Mouse (Mus musculus) CD4-positive, CD25-positive, alpha-beta regulatory T cell, adult 4 months (primary cell): ENCODE measurements around the gene Cmtr1. TPM values are rescaled to one million over a fixed set of nuclear protein-coding genes. Genes with fewer than 3 reads are reported as not detected.

Source experiments
- ATAC-seq: one replicate; pipeline ENCODE4 v1.8.0; 2017
- polyA plus RNA-seq, 2 experiments: library from polyadenylated mRNA; unstranded; fragments of 100-300 nt; shearing (Covaris generic); gene quantifications; one replicate each; pipeline ENCODE4 v1.2.1; 2017

Gene Cmtr1
- polyA plus RNA-seq, 2 experiments from 2014 or later, result 90.3 to 221 TPM

- no peak for ATAC-seq
Measured at GRCm38 (mm10) chr17:29669936-29670335, 9.5 kb downstream of the Cmtr1 start.

GRCm38 (mm10) chr17:29671021-29671420 is 10.6 kb downstream of the Cmtr1 start:
- ATAC-seq, result no peak

- no peak for ATAC-seq
Measured at GRCm38 (mm10) chr17:29673325-29673724, 12.9 kb downstream of the Cmtr1 start.

- no peak for ATAC-seq
Measured at GRCm38 (mm10) chr17:29678526-29678925, 18.1 kb downstream of the Cmtr1 start.

GRCm38 (mm10) chr17:29679038-29679767 is 18.8 kb downstream of the Cmtr1 start:
- ATAC-seq, result no peak

GRCm38 (mm10) chr17:29680174-29680573 is 19.8 kb downstream of the Cmtr1 start:
- no peak for ATAC-seq

GRCm38 (mm10) chr17:29680921-29681320 is 20.5 kb downstream of the Cmtr1 start:
- ATAC-seq, result no peak

GRCm38 (mm10) chr17:29681669-29682068 is 21.3 kb downstream of the Cmtr1 start:
- no peak for ATAC-seq

DNA sequence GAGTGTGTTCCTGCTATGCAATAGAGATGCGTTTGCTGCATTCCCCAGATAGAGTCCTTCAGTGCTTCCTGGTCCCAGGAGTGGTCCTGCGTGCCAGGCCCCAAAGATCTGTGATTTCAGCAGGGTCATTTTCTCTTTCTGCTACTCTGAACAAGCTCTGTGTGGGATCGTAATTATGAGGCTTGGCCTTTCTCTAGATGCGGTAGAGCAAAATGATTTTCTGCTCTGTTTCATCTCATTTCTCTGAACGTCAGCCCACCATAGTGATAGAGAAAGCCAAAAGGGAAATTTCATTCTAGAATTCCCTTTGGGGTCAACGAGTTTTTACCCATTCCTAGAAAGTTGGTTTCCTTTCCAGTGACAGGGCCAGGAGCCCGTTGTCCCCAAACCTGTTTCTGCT is 21.9 kb downstream of the Cmtr1 start:
- no peak for ATAC-seq

GRCm38 (mm10) chr17:29683127-29683526 is 22.7 kb downstream of the Cmtr1 start:
- ATAC-seq, result no peak

DNA sequence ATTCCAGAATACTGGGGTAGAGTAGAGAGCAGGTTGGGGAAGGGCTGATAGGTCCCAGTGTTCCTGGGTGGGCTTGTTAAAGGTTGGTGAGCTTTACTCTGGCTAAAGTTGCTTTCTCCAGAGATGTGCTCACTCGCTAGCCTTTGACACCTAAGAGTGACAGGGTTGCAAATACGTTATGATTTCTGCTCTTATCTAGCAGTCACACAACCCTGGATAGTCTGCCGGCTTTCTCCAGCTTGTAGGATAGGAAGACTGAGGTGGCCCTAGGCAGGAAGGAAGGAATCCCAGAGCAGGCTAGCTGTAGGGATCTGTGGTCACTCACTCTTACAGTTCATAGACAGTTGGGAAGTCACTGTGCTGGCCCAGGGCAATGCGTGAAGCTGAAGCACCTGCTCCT is 23.9 kb downstream of the Cmtr1 start:
- no peak for ATAC-seq

DNA sequence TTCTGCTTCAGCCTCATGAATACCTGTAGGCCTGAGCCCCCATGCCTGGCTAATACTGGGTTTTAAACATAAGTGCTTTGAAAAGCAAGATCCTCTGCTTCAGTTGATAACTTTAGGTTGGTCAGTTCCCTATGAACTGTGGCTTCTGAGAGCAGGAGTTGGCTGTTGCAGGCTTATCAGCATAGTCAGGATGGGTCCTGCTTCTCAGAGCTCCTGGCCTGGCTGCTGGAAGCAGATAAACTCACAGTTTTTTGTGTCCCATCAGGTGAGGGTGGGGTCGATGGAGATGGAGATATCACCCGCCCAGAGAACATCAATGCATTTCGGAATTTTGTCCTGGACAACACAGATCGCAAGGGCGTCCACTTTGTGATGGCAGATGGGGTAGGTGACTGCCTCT is 26.4 kb downstream of the Cmtr1 start:
- ATAC-seq, result no peak

- ATAC-seq, result no peak
Measured at GRCm38 (mm10) chr17:29687373-29687772, 27.0 kb downstream of the Cmtr1 start.

DNA sequence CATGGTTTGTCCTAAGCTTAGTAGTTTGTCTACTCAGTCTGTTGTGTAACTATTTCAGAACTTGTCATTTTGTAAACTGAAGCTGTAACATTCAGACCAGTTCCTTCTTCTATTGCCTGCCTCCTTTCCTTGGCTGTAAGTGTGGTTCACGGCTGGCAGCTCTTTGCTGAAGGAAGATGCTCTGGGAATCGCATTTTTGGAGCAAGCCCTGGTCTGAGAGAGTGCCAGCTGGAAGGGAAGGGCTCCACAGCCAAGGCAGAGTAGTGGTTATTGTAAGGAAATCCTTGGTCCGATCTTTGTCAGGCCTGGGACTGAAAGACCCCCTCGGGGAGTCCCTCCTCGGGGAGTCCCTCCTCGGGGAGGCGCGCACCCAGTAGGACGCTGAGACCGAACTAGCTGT is 28.2 kb downstream of the Cmtr1 start:
- ATAC-seq, result no peak

DNA sequence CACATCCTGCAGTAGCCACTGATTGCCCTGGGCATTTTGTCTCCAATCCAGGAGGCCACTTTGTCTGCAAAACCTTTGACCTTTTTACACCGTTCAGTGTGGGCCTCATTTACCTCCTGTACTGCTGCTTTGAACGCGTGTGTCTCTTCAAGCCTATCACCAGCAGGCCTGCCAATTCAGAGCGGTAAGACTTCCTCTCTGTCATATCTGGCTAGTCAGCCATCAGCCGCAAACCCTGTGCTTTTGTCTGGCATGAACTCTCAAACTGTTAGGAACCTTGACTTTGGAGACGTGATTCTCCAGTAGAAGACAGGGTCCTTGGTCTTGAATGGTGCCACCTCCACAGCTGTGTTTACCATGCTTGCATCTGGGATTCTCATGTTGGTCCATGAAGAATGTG is 29.9 kb downstream of the Cmtr1 start:
- ATAC-seq, result no peak

DNA sequence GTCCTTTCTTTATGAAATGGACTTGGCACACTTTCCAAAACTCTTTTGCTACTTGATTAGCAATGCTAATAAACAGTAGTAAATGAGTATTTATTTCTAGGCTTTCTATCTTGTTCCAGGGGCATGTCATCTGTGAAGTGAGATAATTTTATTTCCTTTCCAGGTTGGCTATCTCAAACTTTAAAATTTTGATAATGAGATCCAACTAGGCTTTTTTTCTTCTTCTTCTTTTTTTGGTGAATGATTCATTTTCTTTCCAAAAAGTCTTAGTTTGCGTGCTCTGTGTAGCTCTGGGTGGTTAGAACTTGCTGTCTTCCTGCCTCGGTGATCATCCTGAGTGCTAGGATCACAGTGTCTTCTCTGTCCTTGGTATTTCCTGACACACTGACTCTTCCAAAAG is 32.4 kb downstream of the Cmtr1 start:
- ATAC-seq, result no peak

DNA sequence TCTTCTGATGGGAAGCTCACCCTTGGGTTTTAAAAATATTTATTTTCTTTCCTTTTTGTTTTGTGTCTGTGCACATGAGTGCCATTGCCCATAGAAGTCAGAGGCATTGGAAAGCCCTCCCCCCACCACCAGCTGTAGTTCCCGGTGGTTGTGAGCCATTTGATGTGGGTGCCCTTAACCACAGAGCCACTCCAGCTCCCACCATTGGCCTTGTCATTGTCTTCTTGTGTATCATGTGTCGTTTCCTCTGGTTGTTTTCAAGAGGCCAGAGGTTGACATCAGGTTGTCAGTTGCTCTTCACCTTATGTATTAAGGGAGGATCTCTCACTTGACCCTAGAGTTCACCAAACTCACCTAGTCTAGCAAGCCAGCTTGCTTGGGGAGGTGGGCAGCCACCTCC is 33.2 kb downstream of the Cmtr1 start:
- ATAC-seq, result no peak

- no peak for ATAC-seq
Measured at GRCm38 (mm10) chr17:29694516-29694915, 34.1 kb downstream of the Cmtr1 start.

GRCm38 (mm10) chr17:29696940-29697339 is 36.5 kb downstream of the Cmtr1 start:
- ATAC-seq, result no peak

DNA sequence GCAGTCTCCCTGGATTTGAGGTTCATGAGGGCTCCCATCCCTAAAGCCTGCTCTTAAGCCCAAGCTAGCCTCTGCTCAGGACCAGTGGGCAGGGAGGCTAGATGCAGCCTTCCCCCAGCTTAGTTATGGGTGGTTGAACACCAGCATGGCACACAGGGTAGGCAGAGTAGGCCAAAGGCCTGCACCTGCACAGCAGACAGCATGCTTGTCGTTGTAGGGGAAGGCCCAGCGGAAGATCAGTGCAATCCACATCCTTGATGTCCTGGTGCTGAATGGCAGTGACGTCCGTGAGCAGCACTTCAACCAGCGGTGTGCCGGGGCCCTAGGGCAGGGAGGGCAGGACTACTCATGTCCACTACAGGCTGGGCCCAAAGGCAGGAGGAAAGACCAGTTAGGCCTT is 38.0 kb downstream of the Cmtr1 start:
- no peak for ATAC-seq

GRCm38 (mm10) chr17:29700573-29700972 is 40.2 kb downstream of the Cmtr1 start:
- no peak for ATAC-seq

- ATAC-seq, result no peak
Measured at GRCm38 (mm10) chr17:29702938-29703710, 42.7 kb downstream of the Cmtr1 start.

- ATAC-seq, result peak; percentile 54
Measured at GRCm38 (mm10) chr17:29704781-29705180, 44.4 kb downstream of the Cmtr1 start.

GRCm38 (mm10) chr17:29705881-29706280 is 45.5 kb downstream of the Cmtr1 start:
- no peak for ATAC-seq
